Mouse (Mus musculus): ENCODE data around the gene Pfdn5. TPM values are rescaled to one million over a fixed set of nuclear protein-coding genes. Genes with fewer than 3 reads are reported as not detected.

The Pfdn5 gene
- polyA plus RNA-seq, 1 experiment from 2014 or later: 283 TPM

GRCm38 (mm10) chr15:102295633-102296367, 30.1 kb upstream of the Pfdn5 start, which contains the start of gene Espl1:
Espl1 (plus strand) TSS chr15:102296266.
- H3K4me2 ChIP-seq (ENCODE audit: low read depth, low read length): peak within 1 kb of the TSS; percentile 86
- H3K9ac ChIP-seq (ENCODE audit: low read depth, low read length): peak within 1 kb of the TSS; percentile 77
- WGBS: 6% methylated on average over 25 of the region's 25 CpGs
- H3K4me3 ChIP-seq (ENCODE audit: low read length): peak within 1 kb of the TSS; percentile 77
- ATAC-seq: peak; percentile 98
- H3K27ac ChIP-seq (ENCODE audit: low read length): no peak within 1 kb of the TSS
- 0 out of 2 replicates have a peak, but pooled peaks cover 12% of the 10 kb centered on the region for H3K36me3 ChIP-seq (ENCODE audit: control insufficient read depth, insufficient read depth, low read length)
- H3K9me3 ChIP-seq (ENCODE audit: control insufficient read depth, low read length): no peaks in the 10 kb centered on the region
- H3K4me1 ChIP-seq (ENCODE audit: control insufficient read depth, insufficient read depth, low read length): peaks cover 9% of the 10 kb centered on the region; the same call in 1 of the 2 replicates
- H3K27me3 ChIP-seq (replicated peaks; ENCODE audit: control insufficient read depth, insufficient read depth, low read length): no peaks in the 10 kb centered on the region

DNA sequence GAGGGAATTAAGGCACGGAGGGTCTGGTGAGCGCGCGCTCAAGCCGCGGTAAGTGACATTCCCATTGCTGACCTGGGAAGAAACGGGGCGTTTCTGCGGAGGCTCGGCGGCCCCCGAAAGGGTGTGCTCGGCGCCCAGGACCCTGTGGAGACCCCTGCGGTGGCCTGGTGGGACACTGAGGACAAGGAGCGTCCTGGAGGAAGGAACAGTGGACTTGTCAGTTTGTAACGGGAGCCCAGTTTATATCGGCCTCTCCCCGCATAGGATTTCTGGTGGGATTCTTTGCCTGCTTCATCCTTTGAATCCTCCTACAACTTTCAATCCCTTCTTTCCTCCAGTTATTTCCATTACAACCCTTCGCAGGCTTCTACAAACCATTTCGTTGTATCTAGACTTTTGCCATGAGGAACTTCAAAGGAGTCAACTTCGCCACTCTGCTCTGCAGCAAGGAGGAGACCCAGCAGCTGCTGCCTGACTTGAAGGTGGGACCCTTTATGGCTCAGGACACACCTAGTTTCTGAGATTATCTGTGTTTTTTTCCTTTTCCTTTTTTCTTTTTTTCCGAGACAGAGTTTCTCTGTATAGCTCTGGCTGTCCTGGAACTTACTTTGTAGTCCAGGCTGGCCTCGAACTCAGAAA, 29.4 kb upstream of the Pfdn5 start:
- H3K4me2 ChIP-seq (ENCODE audit: low read depth, low read length): peak overlapping the region; percentile 86
- 5% methylated on average over 24 of the region's 24 CpGs for WGBS
- no peak overlapping the region for H3K27ac ChIP-seq (ENCODE audit: low read length)
- H3K27me3 ChIP-seq (replicated peaks; ENCODE audit: control insufficient read depth, insufficient read depth, low read length): no peaks in the 10 kb centered on the region
- peak; percentile 58 for ATAC-seq
- peak overlapping the region; percentile 77 for H3K4me3 ChIP-seq (ENCODE audit: low read length)
- peak overlapping the region; percentile 77 for H3K9ac ChIP-seq (ENCODE audit: low read depth, low read length)
- H3K4me1 ChIP-seq (ENCODE audit: control insufficient read depth, insufficient read depth, low read length): peaks cover 9% of the 10 kb centered on the region; the same call in 1 of the 2 replicates
- 0 out of 2 replicates have a peak, but pooled peaks cover 12% of the 10 kb centered on the region for H3K36me3 ChIP-seq (ENCODE audit: control insufficient read depth, insufficient read depth, low read length)
- no peaks in the 10 kb centered on the region for H3K9me3 ChIP-seq (ENCODE audit: control insufficient read depth, low read length)

GRCm38 (mm10) chr15:102302542-102302941, 23.4 kb upstream of the Pfdn5 start:
- Histone ChIP-seq H3K27me3 (replicated peaks; ENCODE audit: control insufficient read depth, insufficient read depth, low read length) (no peaks in the 10 kb centered on the region), H3K27ac (ENCODE audit: low read length) (no peak overlapping the region), H3K36me3 (ENCODE audit: control insufficient read depth, insufficient read depth, low read length) (peaks cover 28% of the 10 kb centered on the region; the same call in 1 of the 2 replicates), H3K9me3 (ENCODE audit: control insufficient read depth, low read length) (no peaks in the 10 kb centered on the region), H3K4me2 (ENCODE audit: low read depth, low read length) (no peak overlapping the region), H3K4me1 (ENCODE audit: control insufficient read depth, insufficient read depth, low read length) (0 out of 2 replicates have a peak, but pooled peaks cover 3% of the 10 kb centered on the region), H3K4me3 (ENCODE audit: low read length) (no peak overlapping the region), H3K9ac (ENCODE audit: low read depth, low read length) (no peak overlapping the region)
- ATAC-seq: no peak
- WGBS: 78% methylated on average over 6 of the region's 6 CpGs

DNA sequence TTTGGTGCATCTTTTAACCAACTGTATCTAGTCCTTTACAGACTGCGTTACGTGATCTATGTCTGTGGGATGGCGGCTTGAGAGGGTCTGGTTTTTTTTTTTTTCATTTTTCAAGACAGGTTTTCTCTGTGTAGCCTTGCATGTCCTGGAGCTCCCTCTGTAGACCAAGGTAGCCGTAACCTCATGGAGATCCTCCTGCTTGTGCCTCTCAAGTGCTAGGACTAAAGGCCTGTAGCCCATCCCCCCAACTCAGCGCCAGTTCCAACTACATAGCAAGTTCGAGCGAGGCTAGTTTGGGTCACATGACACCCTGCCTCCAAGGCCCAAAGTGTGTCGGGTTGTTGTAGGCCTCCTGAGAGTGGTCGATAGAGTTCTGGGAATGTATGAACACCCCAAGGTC, 17.2 kb upstream of the Pfdn5 start:
- Histone ChIP-seq H3K4me2 (ENCODE audit: low read depth, low read length) (no peak overlapping the region), H3K27ac (ENCODE audit: low read length) (no peak overlapping the region), H3K27me3 (replicated peaks; ENCODE audit: control insufficient read depth, insufficient read depth, low read length) (no peaks in the 10 kb centered on the region), H3K9ac (ENCODE audit: low read depth, low read length) (no peak overlapping the region), H3K4me1 (ENCODE audit: control insufficient read depth, insufficient read depth, low read length) (0 out of 2 replicates have a peak, but pooled peaks cover 3% of the 10 kb centered on the region), H3K4me3 (ENCODE audit: low read length) (no peak overlapping the region), H3K9me3 (ENCODE audit: control insufficient read depth, low read length) (no peaks in the 10 kb centered on the region), H3K36me3 (ENCODE audit: control insufficient read depth, insufficient read depth, low read length) (peaks cover 23% of the 10 kb centered on the region; the same call in 1 of the 2 replicates)
- no peak for ATAC-seq
- WGBS: 86% methylated on average over 9 of the region's 9 CpGs

- no peaks in the 10 kb centered on the region for H3K27me3 ChIP-seq (replicated peaks; ENCODE audit: control insufficient read depth, insufficient read depth, low read length)
- peak; percentile 68; the same call in 1 of the 2 replicates for ATAC-seq
- 0 out of 2 replicates have a peak, but pooled peaks cover 3% of the 10 kb centered on the region for H3K4me1 ChIP-seq (ENCODE audit: control insufficient read depth, insufficient read depth, low read length)
- 59% methylated on average over 10 of the region's 10 CpGs for WGBS
- no peak overlapping the region for H3K4me2 ChIP-seq (ENCODE audit: low read depth, low read length)
- H3K4me3 ChIP-seq (ENCODE audit: low read length): no peak overlapping the region
- H3K36me3 ChIP-seq (ENCODE audit: control insufficient read depth, insufficient read depth, low read length): peaks cover 20% of the 10 kb centered on the region
- H3K9ac ChIP-seq (ENCODE audit: low read depth, low read length): no peak overlapping the region
- H3K9me3 ChIP-seq (ENCODE audit: control insufficient read depth, low read length): no peaks in the 10 kb centered on the region
- no peak overlapping the region for H3K27ac ChIP-seq (ENCODE audit: low read length)
These were observed 15.7 kb upstream of the Pfdn5 start for GRCm38 (mm10) chr15:102310074-102310845.

DNA sequence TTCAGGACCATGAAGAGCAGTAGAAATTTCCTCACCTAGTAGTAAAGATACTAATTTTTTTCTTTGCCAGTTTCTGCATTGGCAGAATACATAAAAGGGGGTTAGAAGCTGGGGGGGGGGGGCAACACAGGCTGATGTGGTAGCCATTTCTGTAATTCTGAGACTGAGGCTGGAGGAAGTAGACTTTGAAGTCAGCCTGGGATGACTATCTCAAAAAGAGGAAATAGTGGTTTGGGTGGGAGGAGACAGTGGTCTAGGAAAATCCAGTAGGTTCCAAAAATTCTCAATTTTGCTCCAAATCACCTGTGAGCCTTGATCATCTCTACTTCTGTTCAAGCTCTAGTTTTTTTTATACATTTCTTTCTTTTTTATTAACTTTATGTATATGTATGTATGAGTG, 14.4 kb upstream of the Pfdn5 start:
- 0 out of 2 replicates have a peak, but pooled peaks cover 3% of the 10 kb centered on the region for H3K4me1 ChIP-seq (ENCODE audit: control insufficient read depth, insufficient read depth, low read length)

GRCm38 (mm10) chr15:102315292-102315691, 10.6 kb upstream of the Pfdn5 start:
- no peaks in the 10 kb centered on the region for H3K4me1 ChIP-seq (ENCODE audit: control insufficient read depth, insufficient read depth, low read length)
- WGBS: 88% methylated on average over 8 of the region's 8 CpGs

More for the DNA sequence above, 14.4 kb upstream of the Pfdn5 start:
- Histone ChIP-seq H3K4me2 (ENCODE audit: low read depth, low read length) (no peak overlapping the region), H3K27ac (ENCODE audit: low read length) (no peak overlapping the region), H3K4me3 (ENCODE audit: low read length) (no peak overlapping the region), H3K9ac (ENCODE audit: low read depth, low read length) (no peak overlapping the region), H3K36me3 (ENCODE audit: control insufficient read depth, insufficient read depth, low read length) (peaks cover 16% of the 10 kb centered on the region), H3K27me3 (replicated peaks; ENCODE audit: control insufficient read depth, insufficient read depth, low read length) (no peaks in the 10 kb centered on the region), H3K9me3 (ENCODE audit: control insufficient read depth, low read length) (no peaks in the 10 kb centered on the region)
- ATAC-seq: no peak

DNA sequence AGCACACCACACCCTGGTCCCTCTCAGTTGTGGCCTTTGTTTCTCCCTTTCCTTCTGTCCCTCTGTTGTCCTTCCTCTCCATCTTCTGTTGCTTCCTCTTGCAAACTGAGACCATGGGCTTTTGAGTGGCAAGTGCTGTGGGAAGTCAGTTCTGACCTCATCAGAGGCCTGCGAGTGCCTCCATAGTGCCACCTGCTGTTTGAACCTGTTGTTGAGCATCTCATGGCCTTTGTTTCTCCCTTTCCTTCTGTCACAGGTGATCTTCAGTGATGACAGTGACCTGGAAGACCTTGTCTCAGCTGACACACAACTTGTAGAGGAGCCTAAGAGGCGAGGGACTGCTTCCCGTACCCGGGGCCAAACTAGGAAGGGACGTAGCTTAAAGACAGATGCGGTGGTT, 9.7 kb upstream of the Pfdn5 start:
- 85% methylated on average over 6 of the region's 6 CpGs for WGBS
- no peaks in the 10 kb centered on the region for H3K4me1 ChIP-seq (ENCODE audit: control insufficient read depth, insufficient read depth, low read length)
- no peak for ATAC-seq
- no peak overlapping the region for H3K9ac ChIP-seq (ENCODE audit: low read depth, low read length)
- H3K27me3 ChIP-seq (replicated peaks; ENCODE audit: control insufficient read depth, insufficient read depth, low read length): no peaks in the 10 kb centered on the region
- H3K9me3 ChIP-seq (ENCODE audit: control insufficient read depth, low read length): no peaks in the 10 kb centered on the region
- H3K4me3 ChIP-seq (ENCODE audit: low read length): no peak overlapping the region
- H3K4me2 ChIP-seq (ENCODE audit: low read depth, low read length): no peak overlapping the region
- no peak overlapping the region for H3K27ac ChIP-seq (ENCODE audit: low read length)
- H3K36me3 ChIP-seq (ENCODE audit: control insufficient read depth, insufficient read depth, low read length): peaks cover 20% of the 10 kb centered on the region

More at GRCm38 (mm10) chr15:102315292-102315691, 10.6 kb upstream of the Pfdn5 start:
- Histone ChIP-seq H3K4me3 (ENCODE audit: low read length) (no peak overlapping the region), H3K9me3 (ENCODE audit: control insufficient read depth, low read length) (no peaks in the 10 kb centered on the region), H3K9ac (ENCODE audit: low read depth, low read length) (no peak overlapping the region), H3K4me2 (ENCODE audit: low read depth, low read length) (no peak overlapping the region), H3K27ac (ENCODE audit: low read length) (no peak overlapping the region), H3K27me3 (replicated peaks; ENCODE audit: control insufficient read depth, insufficient read depth, low read length) (no peaks in the 10 kb centered on the region), H3K36me3 (ENCODE audit: control insufficient read depth, insufficient read depth, low read length) (peaks cover 19% of the 10 kb centered on the region)
- no peak for ATAC-seq
